Mouse (Mus musculus) bone marrow macrophage, adult 2 months (primary cell): ENCODE results near the gene Atp5mpl.

ENCODE experiments used
- CTCF ChIP-seq: IDR thresholded peaks from 2 replicates; pipeline ENCODE4 v1.5.1; 2012; ENCODE audit warnings: low read depth, mild to moderate bottlenecking, low read length, moderate library complexity
- POLR2A ChIP-seq: IDR thresholded peaks from 2 replicates; pipeline ENCODE4 v1.6.1; 2012; ENCODE audit warnings: mild to moderate bottlenecking, low read depth, low read length, borderline replicate concordance

DNA sequence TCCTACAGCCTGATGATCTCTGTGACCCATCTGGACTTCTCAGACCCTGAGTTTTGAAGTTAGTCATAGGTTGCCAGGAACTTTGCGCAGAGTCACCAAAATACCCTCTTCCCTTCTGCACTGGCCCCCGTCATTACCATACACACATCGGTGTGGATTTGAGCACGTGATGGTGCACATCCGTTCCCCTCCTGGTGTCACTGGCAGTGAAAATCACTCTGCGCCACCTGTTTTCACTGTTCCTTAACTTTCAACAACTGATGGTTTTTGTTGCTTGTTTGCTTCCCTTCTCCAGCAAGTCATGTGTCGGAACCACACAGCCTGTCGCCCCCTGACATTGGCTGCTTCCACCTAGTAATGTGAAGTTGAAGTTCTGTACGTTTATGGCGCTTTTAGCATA is 5.7 kb upstream of the Atp5mpl start:
- no peak for TF ChIP-seq POLR2A
- TF ChIP-seq CTCF: no peak
